Mouse (Mus musculus) kidney, postnatal 36 days (tissue): Measurements from ENCODE around the gene Cdc14b.
"Not testable (repeated sequence)": the region's sequence is repeated elsewhere in the genome, so short reads cannot be mapped to it uniquely, and the experiment has no call there.

Experiments
- DNase-seq, 2 experiments: peaks; one replicate each; pipeline ENCODE4 v3.0.0; 2021 to 2022; ENCODE audit warnings: mixed read lengths in 2 of 2

Gene Cdc14b

GRCm38 (mm10) chr13:64273352-64273751 is 1.7 kb downstream of the Cdc14b start:
- DNase-seq = no peak

- DNase-seq = no peak
These were observed 6.7 kb downstream of the Cdc14b start for GRCm38 (mm10) chr13:64268384-64268783.

GRCm38 (mm10) chr13:64267151-64267550 is 7.9 kb downstream of the Cdc14b start:
- no peak for DNase-seq

- DNase-seq = no peak
These were observed 10.5 kb downstream of the Cdc14b start for GRCm38 (mm10) chr13:64264586-64264985.

GRCm38 (mm10) chr13:64259903-64260302 is 15.2 kb downstream of the Cdc14b start:
- peak; percentile 49 to 55 for DNase-seq

- DNase-seq = no peak
These were observed 16.6 kb downstream of the Cdc14b start for GRCm38 (mm10) chr13:64258516-64258821.

GRCm38 (mm10) chr13:64257814-64258515 is 17.1 kb downstream of the Cdc14b start:
- DNase-seq = no peak

- DNase-seq = no peak
These were observed 17.9 kb downstream of the Cdc14b start for GRCm38 (mm10) chr13:64257010-64257813.

GRCm38 (mm10) chr13:64254185-64254584 is 20.9 kb downstream of the Cdc14b start:
- not testable (repeated sequence) for DNase-seq

GRCm38 (mm10) chr13:64253697-64254096 is 21.4 kb downstream of the Cdc14b start:
- DNase-seq = no peak

GRCm38 (mm10) chr13:64252147-64252546 is 22.9 kb downstream of the Cdc14b start:
- no peak for DNase-seq

GRCm38 (mm10) chr13:64250363-64250762 is 24.7 kb downstream of the Cdc14b start:
- DNase-seq = peak; percentile 53 to 81

GRCm38 (mm10) chr13:64248775-64249524 is 26.1 kb downstream of the Cdc14b start:
- DNase-seq = peak; percentile 92 to 95

- peak; percentile 84 to 86 for DNase-seq
These were observed 26.8 kb downstream of the Cdc14b start for GRCm38 (mm10) chr13:64248161-64248774.

- no peak for DNase-seq
These were observed 29.0 kb downstream of the Cdc14b start for GRCm38 (mm10) chr13:64246106-64246505.

GRCm38 (mm10) chr13:64244685-64245261 is 30.3 kb downstream of the Cdc14b start:
- no peak for DNase-seq

- DNase-seq = no peak
These were observed 32.4 kb downstream of the Cdc14b start for GRCm38 (mm10) chr13:64242721-64243120.

GRCm38 (mm10) chr13:64240626-64241025 is 34.5 kb downstream of the Cdc14b start:
- DNase-seq = no peak

GRCm38 (mm10) chr13:64237681-64238157 is 37.4 kb downstream of the Cdc14b start:
- DNase-seq = no peak

GRCm38 (mm10) chr13:64237000-64237680 is 38.0 kb downstream of the Cdc14b start:
- peak; percentile 42 to 54 for DNase-seq

- no peak for DNase-seq
These were observed 39.3 kb downstream of the Cdc14b start for GRCm38 (mm10) chr13:64235777-64236176.
